Mouse (Mus musculus): ENCODE data around the gene Clec11a.
A peak's percentile ranks its signal among the peaks of the same experiment; 100 is the strongest.

Gene Clec11a

GRCm38 (mm10) chr7:44276461-44277249, 30.0 kb downstream of the Clec11a start:
- no peak for DNase-seq

DNA sequence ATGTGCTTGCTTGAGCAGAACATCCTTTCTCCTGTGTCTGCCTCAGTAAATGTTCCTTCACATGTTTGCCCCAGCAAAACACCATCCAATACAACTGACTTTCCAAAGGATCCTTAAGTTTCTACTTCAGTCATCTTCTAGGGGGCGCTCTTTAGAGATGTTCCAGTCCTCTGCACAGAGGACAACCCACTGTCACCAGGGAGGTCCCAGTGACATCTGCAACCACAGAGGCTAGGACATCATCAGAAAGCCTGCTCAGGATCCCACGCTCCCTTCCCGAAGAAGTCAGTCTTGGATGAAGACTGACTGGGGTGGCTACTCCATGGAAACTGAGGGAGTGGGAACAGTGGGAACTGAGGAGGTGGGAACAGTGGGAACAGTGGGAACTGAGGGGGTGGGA, 31.2 kb downstream of the Clec11a start:
- no peak for DNase-seq

GRCm38 (mm10) chr7:44274096-44274495, 32.6 kb downstream of the Clec11a start:
- DNase-seq: no peak

GRCm38 (mm10) chr7:44273446-44273845, 33.3 kb downstream of the Clec11a start:
- DNase-seq: no peak

DNA sequence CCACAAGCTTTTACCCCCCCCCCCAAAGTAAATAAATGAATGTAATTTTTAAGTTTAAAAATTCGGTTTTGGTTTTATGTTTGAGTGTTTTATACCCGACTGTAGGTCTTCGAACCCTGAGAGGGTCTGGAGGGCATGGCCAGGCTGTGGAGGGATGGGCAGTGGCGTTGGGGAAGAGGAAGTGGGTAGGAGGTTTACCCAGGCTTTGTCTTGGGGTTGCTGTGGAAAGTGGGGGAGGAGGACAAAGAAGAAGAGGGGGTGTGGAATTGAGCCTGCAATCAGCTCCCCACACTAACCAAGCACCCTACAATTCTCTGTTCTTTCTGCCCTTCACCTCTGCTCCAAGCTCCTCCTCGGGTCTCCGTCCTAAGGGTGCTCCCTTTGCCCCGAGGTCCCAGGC, 34.2 kb downstream of the Clec11a start:
- no peak for DNase-seq

DNA sequence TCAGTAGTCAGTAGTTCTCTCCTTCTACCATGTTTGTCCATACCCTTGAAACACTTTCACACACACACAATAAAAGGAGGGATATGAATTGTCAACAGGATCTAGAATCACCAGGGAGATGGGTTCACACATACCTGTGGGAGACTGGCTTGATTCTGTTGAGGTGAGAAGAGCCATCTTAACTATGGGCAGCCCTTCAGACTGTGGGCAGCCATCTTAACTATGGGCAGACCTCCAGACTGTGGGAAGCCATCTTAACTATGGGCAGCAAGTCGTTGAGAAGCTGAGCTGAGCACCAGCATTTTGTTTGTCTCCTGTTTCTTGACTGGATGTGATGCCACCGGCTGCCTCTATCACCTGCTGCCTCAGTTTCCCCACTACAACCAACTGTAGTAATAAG, 35.4 kb downstream of the Clec11a start:
- DNase-seq: no peak

- DNase-seq: no peak
These were observed 37.3 kb downstream of the Clec11a start for GRCm38 (mm10) chr7:44269397-44269796.

- no peak for DNase-seq
These were observed 38.6 kb downstream of the Clec11a start for GRCm38 (mm10) chr7:44268117-44268516.

GRCm38 (mm10) chr7:44262791-44263643, 43.7 kb downstream of the Clec11a start:
- peak; percentile 94 for DNase-seq

DNA sequence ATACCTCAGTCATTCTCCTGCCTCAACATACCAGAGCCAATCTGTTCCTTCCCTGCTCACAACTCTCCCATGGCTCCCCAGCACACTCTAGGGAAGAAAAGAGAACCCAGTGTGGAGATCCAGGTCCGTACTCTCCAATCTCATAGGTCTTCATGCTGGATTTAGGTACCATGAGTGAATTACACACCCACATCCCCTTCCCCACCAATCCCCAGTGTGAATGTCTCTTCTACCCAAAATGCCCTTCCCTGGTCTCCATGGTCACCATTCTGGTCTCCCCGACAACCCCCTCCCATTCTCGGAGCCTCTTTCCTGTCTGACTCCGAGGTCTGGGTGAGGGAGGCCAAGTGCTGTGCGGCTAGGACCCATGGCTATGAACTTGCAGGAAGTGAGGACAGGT, 45.6 kb downstream of the Clec11a start, which contains the start of gene Gm15517:
Gm15517 (plus strand) TSS at position 301 of the 400 bp plus-strand sequence.
- DNase-seq: no peak

DNA sequence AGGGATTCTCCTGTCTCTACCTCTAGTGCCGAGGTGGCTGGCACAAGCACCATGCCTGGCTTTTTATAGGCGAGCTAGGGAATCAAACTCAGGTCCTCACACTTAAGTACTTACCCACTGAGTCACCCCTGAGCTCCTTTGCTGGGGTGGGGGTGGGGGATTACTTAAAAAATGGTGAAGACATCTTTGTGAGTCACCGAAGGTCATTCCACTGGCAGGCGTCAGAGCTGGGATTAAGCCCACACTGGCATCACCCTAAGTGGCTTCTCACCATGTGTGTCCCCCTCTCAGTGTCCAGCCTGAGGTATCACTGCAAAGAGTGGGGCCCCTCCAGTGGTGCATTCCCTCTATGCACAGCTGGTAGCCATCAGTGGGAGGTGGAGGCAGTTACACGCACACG, 46.3 kb downstream of the Clec11a start:
- DNase-seq: no peak

DNA sequence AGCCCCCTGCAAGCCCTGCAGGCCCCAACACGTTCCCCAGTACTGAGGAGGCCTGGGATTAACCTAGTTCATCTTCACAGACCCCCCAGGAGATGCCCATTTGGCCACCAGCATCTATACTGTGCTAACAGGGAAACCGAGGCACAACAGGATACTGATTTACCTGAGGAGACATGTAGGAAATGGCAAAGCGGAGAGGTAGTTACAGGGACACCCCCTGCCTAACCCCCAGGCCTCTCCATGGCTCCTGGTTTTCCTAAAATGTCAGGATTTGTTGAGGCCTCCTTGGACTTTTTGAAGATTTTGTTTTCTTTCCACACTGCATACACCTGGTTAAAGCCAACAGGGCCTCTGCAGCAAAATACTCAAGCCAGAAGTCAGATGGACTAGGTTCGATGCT, 49.4 kb downstream of the Clec11a start, which contains the start of gene Acp4:
Acp4 (minus strand) TSS at position 101 of the 400 bp plus-strand sequence.
- no peak for DNase-seq

GRCm38 (mm10) chr7:44254930-44255329, 51.8 kb downstream of the Clec11a start:
- DNase-seq: no peak

GRCm38 (mm10) chr7:44253023-44253616, 53.6 kb downstream of the Clec11a start:
- DNase-seq: no peak

All from cerebellum, adult 11-12 months (tissue).